In genomic region chr5:92856346-92856745, GRCm38 (mm10) we compare ENCODE assay signal across 8 mouse cellular contexts.
DNase-seq lines count a peak whose midpoint lies in the region; ATAC-seq and TF ChIP-seq lines count a peak whose summit lies in the region.

No protein-coding gene starts in this region.

- H3K27ac ChIP-seq in intestine, embryonic 15.5 days = no peak overlapping the region
- H3K27ac ChIP-seq in intestine, postnatal 0 days (ENCODE audit: low read depth, low read length) = no peak overlapping the region
- H3K27ac ChIP-seq in stomach, postnatal 0 days (replicated peaks) = peak overlapping the region; percentile 53

- TF ChIP-seq EP300 in stomach, postnatal 0 days (optimal IDR thresholded peaks at IDR 0.05) = no peak

- intact Hi-C loops in left cerebral cortex, postnatal 4 days (cut with DNase I) = no loop called here

- no peak for TF ChIP-seq CTCF in intestine, postnatal 0 days (IDR thresholded peaks at IDR 0.05; ENCODE audit: low read depth)
- TF ChIP-seq CTCF in stomach, postnatal 0 days (IDR thresholded peaks at IDR 0.05; ENCODE audit: low read depth) = no peak

- peaks cover 13% of the 10 kb centered on the region; the same call in 1 of the 2 replicates for H3K4me1 ChIP-seq in intestine, embryonic 15.5 days (replicated peaks)
- H3K4me1 ChIP-seq in intestine, postnatal 0 days (replicated peaks; ENCODE audit: control insufficient read depth, insufficient read depth, low read length) = no peaks in the 10 kb centered on the region
- no peaks in the 10 kb centered on the region; the same call in 1 of the 2 replicates for H3K4me1 ChIP-seq in stomach, postnatal 0 days (replicated peaks; ENCODE audit: control insufficient read depth, insufficient read depth)

- H3K4me2 ChIP-seq in intestine, embryonic 15.5 days (replicated peaks) = 0 out of 2 replicates have a peak overlapping the region, but pooled peaks have one; percentile 24
- no peak overlapping the region for H3K4me2 ChIP-seq in intestine, postnatal 0 days (replicated peaks; ENCODE audit: low read depth)
- H3K4me2 ChIP-seq in stomach, postnatal 0 days (replicated peaks; ENCODE audit: low read depth) = 0 out of 2 replicates have a peak overlapping the region, but pooled peaks have one; percentile 27

- ATAC-seq in intestine, embryonic 15.5 days = no peak
- no peak for ATAC-seq in intestine, postnatal 0 days
- ATAC-seq in stomach, postnatal 0 days (ENCODE audit: low FRiP score, low TSS enrichment) = no peak; the same call in 1 of the 2 replicates

- H3K9me3 ChIP-seq in intestine, embryonic 15.5 days = no peaks in the 10 kb centered on the region
- H3K9me3 ChIP-seq in intestine, postnatal 0 days (ENCODE audit: control insufficient read depth) = no peaks in the 10 kb centered on the region
- H3K9me3 ChIP-seq in stomach, postnatal 0 days (ENCODE audit: control insufficient read depth, low read length) = no peaks in the 10 kb centered on the region

- H3K27me3 ChIP-seq in intestine, embryonic 15.5 days (replicated peaks) = no peaks in the 10 kb centered on the region
- no peaks in the 10 kb centered on the region for H3K27me3 ChIP-seq in intestine, postnatal 0 days (replicated peaks; ENCODE audit: control insufficient read depth, insufficient read depth, low read length)
- no peaks in the 10 kb centered on the region for H3K27me3 ChIP-seq in stomach, postnatal 0 days (ENCODE audit: control insufficient read depth, insufficient read depth, low read length)

- DNase-seq in adrenal gland, postnatal 14 days = peak; percentile 54
- DNase-seq in heart, adult 8-10 months (ENCODE audit: low spot score) = peak; percentile 36
- peak; percentile 42 for DNase-seq in left cerebral cortex, postnatal 4 days
- peak; percentile 32 for DNase-seq in stomach, postnatal 0 days (ENCODE audit: low spot score)
- DNase-seq in spleen, postnatal 10 days (ENCODE audit: low spot score in 2 of 2) = no peak
- DNase-seq in T-cell, adult 2 months (ENCODE audit: low spot score) = no peak

- 47% methylated on average over 15 of the region's 15 CpGs for WGBS in intestine, embryonic 15.5 days
- WGBS in intestine, postnatal 0 days = 51% methylated on average over 15 of the region's 15 CpGs
- 36% methylated on average over 15 of the region's 15 CpGs for WGBS in stomach, postnatal 0 days

- H3K9ac ChIP-seq in intestine, embryonic 15.5 days = no peak overlapping the region
- H3K9ac ChIP-seq in intestine, postnatal 0 days (ENCODE audit: low read depth, low read length) = no peak overlapping the region
- no peak overlapping the region for H3K9ac ChIP-seq in stomach, postnatal 0 days (ENCODE audit: low read length)

- no peak overlapping the region for H3K4me3 ChIP-seq in intestine, embryonic 15.5 days (replicated peaks)
- H3K4me3 ChIP-seq in intestine, postnatal 0 days (ENCODE audit: low read depth, low read length) = no peak overlapping the region
- H3K4me3 ChIP-seq in stomach, postnatal 0 days (ENCODE audit: low read depth, low read length) = no peak overlapping the region

- no peaks in the 10 kb centered on the region for H3K36me3 ChIP-seq in intestine, embryonic 15.5 days
- no peaks in the 10 kb centered on the region for H3K36me3 ChIP-seq in intestine, postnatal 0 days (ENCODE audit: control insufficient read depth, insufficient read depth)
- H3K36me3 ChIP-seq in stomach, postnatal 0 days (ENCODE audit: control insufficient read depth, insufficient read depth, low read length) = no peaks in the 10 kb centered on the region

Comparison
In these comparisons a context has a peak if more than half of its experiments do, and no peak if none do; other contexts are left out.
1. DNase-seq: peak in adrenal gland, postnatal 14 days (single experiment), heart, adult 8-10 months (single experiment), left cerebral cortex, postnatal 4 days (single experiment) and stomach, postnatal 0 days (single experiment); none in spleen, postnatal 10 days (0 of 2) and T-cell, adult 2 months (single experiment).